Mouse (Mus musculus) left cerebral cortex, adult 8-10 months (tissue): ENCODE measurements around the gene Pdcd6. TPM values are rescaled to one million over a fixed set of nuclear protein-coding genes. Genes with fewer than 3 reads are reported as not detected.

Source experiments
- DNase-seq, 2 experiments: peaks; one replicate each; pipeline ENCODE4 v3.0.0; 2022; ENCODE audit warnings: low spot score in 2 of 2
- total RNA-seq, 4 experiments: library from RNA; stranded (reverse); gene quantifications; 2 replicates each; pipeline ENCODE4 v1.2.4; 2022

Pdcd6 gene
- total RNA-seq, 4 experiments from 2014 or later: 80.1 to 87.1 (median 82.4) TPM

DNA sequence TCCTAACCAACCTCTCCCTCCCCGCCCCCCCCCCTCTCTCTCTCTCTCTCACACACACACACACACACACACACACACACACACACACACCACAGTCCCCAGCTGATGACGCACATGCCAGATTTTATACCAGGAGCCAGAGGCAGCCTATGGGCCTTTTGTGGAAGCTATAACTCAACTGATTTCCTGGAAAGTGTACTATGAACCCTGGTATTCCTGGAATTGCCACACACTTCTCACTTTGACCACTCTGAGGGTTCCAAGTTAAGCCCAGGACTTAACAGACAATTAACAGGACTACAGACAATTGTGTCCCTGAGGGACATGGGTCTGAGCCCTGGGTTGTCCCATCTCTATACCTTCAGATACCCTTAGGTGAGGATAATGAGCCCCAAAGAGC is 35.1 kb downstream of the Pdcd6 start:
- no peak for DNase-seq

DNA sequence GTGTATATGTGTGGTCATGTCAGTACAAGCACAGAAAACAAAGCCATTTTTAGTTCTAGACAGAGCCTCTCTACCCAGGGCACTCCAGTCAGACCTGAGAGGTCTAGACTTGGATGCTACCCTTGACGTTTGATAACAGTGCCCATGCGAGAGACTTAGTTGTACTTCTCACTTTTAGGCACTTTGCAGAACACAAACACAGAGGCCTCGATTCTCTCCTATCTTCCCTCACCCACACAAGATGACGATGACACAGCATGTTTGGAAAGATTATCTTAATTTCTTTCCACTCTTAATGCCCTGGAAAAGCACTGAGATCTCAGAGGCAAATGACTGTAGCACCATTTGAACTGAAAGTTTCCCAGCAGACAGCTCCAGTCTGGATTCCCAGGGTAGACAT is 41.7 kb downstream of the Pdcd6 start:
- no peak for DNase-seq

DNA sequence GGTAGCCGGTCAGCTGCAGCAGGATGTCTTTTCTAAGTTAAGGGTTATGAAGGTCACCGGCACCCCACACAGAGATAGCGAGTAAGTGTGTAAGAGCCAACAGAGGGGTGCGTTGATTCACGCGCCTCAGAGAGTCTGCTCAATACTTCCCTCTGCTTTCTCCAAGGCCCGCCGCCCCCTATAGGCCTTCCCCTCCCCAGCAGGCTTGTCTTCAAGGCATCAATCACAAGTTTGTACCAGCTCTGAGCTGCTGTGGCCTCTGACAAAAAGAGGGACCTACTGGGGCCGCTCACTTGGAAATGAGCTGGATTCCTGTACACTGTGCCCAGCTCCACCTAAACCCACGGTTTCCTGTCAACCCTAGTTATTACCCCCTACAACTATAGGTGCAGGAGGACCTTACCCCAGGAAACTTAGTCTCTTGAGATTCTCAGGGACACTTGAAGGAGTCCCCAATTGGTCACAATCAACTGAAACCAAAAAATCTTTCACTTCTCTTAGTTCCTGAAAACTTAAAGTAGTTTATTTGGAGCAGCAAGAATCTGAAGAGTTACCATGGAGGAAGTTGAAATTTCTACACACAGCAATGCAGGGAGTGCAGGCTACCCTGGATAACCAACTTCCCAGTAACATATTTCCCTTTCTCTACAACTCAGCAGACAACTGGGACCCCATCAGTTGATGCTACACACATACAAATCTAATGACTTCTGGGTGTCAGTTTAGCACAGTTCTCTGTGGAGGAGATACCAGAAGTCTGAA is 57.0 kb downstream of the Pdcd6 start:
- peak in 1 of 2 experiments; percentile 5 for DNase-seq

DNA sequence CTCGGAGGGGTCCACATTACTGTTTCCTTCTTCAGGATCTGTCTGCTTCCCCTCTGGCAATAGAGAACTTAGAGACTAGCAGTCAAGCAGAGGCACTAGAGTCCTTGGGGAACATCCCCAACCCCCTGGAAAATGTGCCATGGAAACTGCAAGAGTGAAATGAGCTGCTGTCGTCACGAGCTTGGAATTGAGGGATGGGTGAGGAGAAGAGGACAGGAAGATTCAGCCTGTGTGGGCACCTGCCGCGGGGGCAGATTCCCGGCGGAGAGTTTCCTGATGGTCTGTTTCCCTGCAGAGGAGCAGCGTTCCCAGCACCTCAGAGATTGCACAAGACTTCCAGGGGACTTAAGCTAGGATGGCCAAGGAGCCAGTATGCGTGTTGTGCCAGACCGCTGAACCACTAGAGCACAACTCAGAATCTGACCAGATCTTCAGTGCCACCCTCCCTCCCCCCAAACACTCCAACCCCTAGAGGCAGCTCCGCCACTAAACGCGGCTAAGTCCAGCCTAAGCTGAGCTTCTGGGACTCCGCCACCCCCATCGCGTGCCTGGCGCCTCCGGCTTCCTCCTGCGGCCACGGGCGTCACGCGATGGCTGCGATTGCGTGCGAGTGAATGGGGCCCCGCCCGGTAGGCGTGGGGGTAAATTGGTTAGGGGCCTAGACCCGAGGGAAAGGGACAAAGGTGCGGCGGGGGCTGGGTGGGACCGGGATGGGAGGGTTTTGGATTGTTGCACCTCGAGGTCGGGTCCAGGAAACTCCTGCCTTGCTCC is 57.7 kb downstream of the Pdcd6 start:
- peak in 1 of 2 experiments; percentile 13 for DNase-seq

Other genes starting within 250 kb of the Pdcd6 start
- gene Slc9a3, start 196.1 kb downstream of the Pdcd6 start, total RNA-seq: 1 to 10 TPM; 2.0 to 2.7 (median 2.4) TPM
- gene Exoc3, start 108.8 kb downstream of the Pdcd6 start, total RNA-seq: 10 to 100 TPM; 76.1 to 77.0 (median 76.6) TPM
- 1 to 10 TPM in 3 of 4 experiments, under 1 TPM in 1; 0.85 to 2.0 (median 1.2) TPM for gene Ahrr, start 25.2 kb downstream of the Pdcd6 start, total RNA-seq
- 100 to 1,000 TPM; 345 to 381 (median 357) TPM for gene Sdha, start 32.7 kb upstream of the Pdcd6 start, total RNA-seq
- gene Ccdc127, start 32.7 kb upstream of the Pdcd6 start, total RNA-seq: 10 to 100 TPM; 78.1 to 94.3 (median 82.4) TPM
- under 1 TPM; 0.11 to 0.35 (median 0.19) TPM for gene Lrrc14b, start 46.4 kb upstream of the Pdcd6 start, total RNA-seq
- gene Zfp72, start 73.3 kb upstream of the Pdcd6 start, total RNA-seq: 1 to 10 TPM; 4.1 to 6.2 (median 4.8) TPM
- 100 to 1,000 TPM; 153 to 247 (median 197) TPM for gene Ftl1-ps1, start 82.1 kb upstream of the Pdcd6 start, total RNA-seq
- 1 to 10 TPM; 7.9 to 8.5 (median 8.2) TPM for gene Zfp825, start 176.4 kb upstream of the Pdcd6 start, total RNA-seq